Mouse (Mus musculus) stomach, embryonic 16.5 days (tissue): Measurements from ENCODE around the gene Plppr1. TPM values are rescaled to one million over a fixed set of nuclear protein-coding genes. Genes with fewer than 3 reads are reported as not detected.

Experiments
- ATAC-seq: fragments of 200-750 bp; cut with Nextera tagmentation; 2 replicates; pipeline ENCODE4 v1.8.0; 2017; ENCODE audit warnings: moderate number of reproducible peaks, moderate TSS enrichment; ENCODE audit not compliant: insufficient read depth, low FRiP score
- H3K27ac ChIP-seq: fragments of 300-500 bp; sonication (generic); 2 replicates; pipeline ENCODE4 v1.5.1; 2014; ENCODE audit warnings: low read length
- H3K27me3 ChIP-seq: fragments of 300-500 bp; sonication (generic); 2 replicates; pipeline ENCODE4 v1.6.1; 2014; ENCODE audit warnings: low read length, control low read depth, mixed read lengths; ENCODE audit not compliant: control insufficient read depth, insufficient read depth
- H3K36me3 ChIP-seq: fragments of 300-500 bp; sonication (generic); 2 replicates; pipeline ENCODE4 v1.6.1; 2014; ENCODE audit warnings: low read length; ENCODE audit not compliant: control insufficient read depth, insufficient read depth
- H3K4me1 ChIP-seq: fragments of 300-500 bp; sonication (generic); 2 replicates; pipeline ENCODE4 v1.6.1; 2014; ENCODE audit warnings: low read length, control low read depth, mixed read lengths; ENCODE audit not compliant: control insufficient read depth, insufficient read depth
- H3K4me2 ChIP-seq: fragments of 300-500 bp; sonication (generic); 2 replicates; pipeline ENCODE4 v1.6.1; 2014; ENCODE audit warnings: low read depth, low read length, mixed read lengths
- H3K4me3 ChIP-seq: fragments of 300-500 bp; sonication (generic); replicated peaks from 2 replicates; pipeline ENCODE4 v1.5.1; 2014; ENCODE audit warnings: mild to moderate bottlenecking, low read length
- H3K9ac ChIP-seq: fragments of 300-500 bp; sonication (generic); 2 replicates; pipeline ENCODE4 v1.6.1; 2014; ENCODE audit warnings: low read length
- H3K9me3 ChIP-seq: fragments of 300-500 bp; sonication (generic); replicated peaks from 2 replicates; pipeline ENCODE4 v1.6.1; 2016; ENCODE audit warnings: low read length, control low read depth; ENCODE audit not compliant: control insufficient read depth
- WGBS: fragments of 180-500 bp; shearing (Covaris S2); extraction: QIAGEN DNeasy Blood & Tissue Kit; methylation state at CpG from one replicate; pipeline ENCODE4 v1.1.7; 2014; 5-methylcytosine and 5-hydroxymethylcytosine counted together
- polyA plus RNA-seq: library from polyadenylated mRNA; unstranded; fragments of >200 nt; fragmentation: Nextera tagmentation; extraction: Ambion mirVana; gene quantifications from 2 replicates; pipeline ENCODE4 v1.2.1, GENCODE M21; 2015

The Plppr1 gene
- polyA plus RNA-seq, 1 experiment from 2014 or later, result 1.9 TPM

- Histone ChIP-seq H3K4me3 (peak overlapping the region; percentile 55), H3K27ac (no peak overlapping the region), H3K9ac (peak overlapping the region; percentile 72), H3K4me1 (peaks cover 9% of the 10 kb centered on the region; the same call in 1 of the 2 replicates), H3K9me3 (no peaks in the 10 kb centered on the region), H3K36me3 (no peaks in the 10 kb centered on the region), H3K4me2 (peak overlapping the region; percentile 98), H3K27me3 (peaks cover 9% of the 10 kb centered on the region; the same call in 1 of the 2 replicates)
- peak; percentile 76; the same call in 1 of the 2 replicates for ATAC-seq
- 1% methylated on average over 61 of the region's 62 CpGs for WGBS
Observed at GRCm38 (mm10) chr4:49059402-49060381, 619 bp downstream of the Plppr1 start.

GRCm38 (mm10) chr4:49069471-49069870 is 10.4 kb downstream of the Plppr1 start:
- Histone ChIP-seq H3K27me3 (no peaks in the 10 kb centered on the region), H3K4me1 (no peaks in the 10 kb centered on the region), H3K27ac (no peak overlapping the region), H3K36me3 (no peaks in the 10 kb centered on the region), H3K4me2 (no peak overlapping the region), H3K9me3 (no peaks in the 10 kb centered on the region), H3K4me3 (no peak overlapping the region), H3K9ac (no peak overlapping the region)
- 70% methylated on average over 4 of the region's 4 CpGs for WGBS
- ATAC-seq, result no peak

- H3K27ac ChIP-seq, result no peak overlapping the region
- 51% methylated on average over 4 of the region's 4 CpGs for WGBS
- no peak overlapping the region for H3K9ac ChIP-seq
- H3K4me2 ChIP-seq, result no peak overlapping the region
- H3K9me3 ChIP-seq, result no peaks in the 10 kb centered on the region
- H3K4me3 ChIP-seq, result no peak overlapping the region
- no peaks in the 10 kb centered on the region for H3K4me1 ChIP-seq
- H3K36me3 ChIP-seq, result no peaks in the 10 kb centered on the region
- no peaks in the 10 kb centered on the region for H3K27me3 ChIP-seq
- no peak for ATAC-seq
Observed at GRCm38 (mm10) chr4:49072886-49073285, 13.8 kb downstream of the Plppr1 start.

- no peak overlapping the region for H3K4me3 ChIP-seq
- no peaks in the 10 kb centered on the region for H3K9me3 ChIP-seq
- H3K27ac ChIP-seq, result no peak overlapping the region
- 86% methylated on average over 2 of the region's 2 CpGs for WGBS
- H3K4me2 ChIP-seq, result no peak overlapping the region
- H3K27me3 ChIP-seq, result no peaks in the 10 kb centered on the region
- ATAC-seq, result no peak
- no peaks in the 10 kb centered on the region for H3K36me3 ChIP-seq
- no peak overlapping the region for H3K9ac ChIP-seq
- no peaks in the 10 kb centered on the region for H3K4me1 ChIP-seq
Observed at GRCm38 (mm10) chr4:49075881-49076280, 16.8 kb downstream of the Plppr1 start.

GRCm38 (mm10) chr4:49079399-49079798 is 20.3 kb downstream of the Plppr1 start:
- no peak for ATAC-seq
- H3K36me3 ChIP-seq, result no peaks in the 10 kb centered on the region
- no peak overlapping the region for H3K9ac ChIP-seq
- H3K4me2 ChIP-seq, result no peak overlapping the region
- WGBS, result 47% methylated on average over 1 of the region's 1 CpGs
- no peaks in the 10 kb centered on the region for H3K4me1 ChIP-seq
- H3K4me3 ChIP-seq, result no peak overlapping the region
- H3K27ac ChIP-seq, result no peak overlapping the region
- H3K27me3 ChIP-seq, result no peaks in the 10 kb centered on the region
- H3K9me3 ChIP-seq, result no peaks in the 10 kb centered on the region

- no peak overlapping the region for H3K4me2 ChIP-seq
- no peaks in the 10 kb centered on the region for H3K36me3 ChIP-seq
- H3K27me3 ChIP-seq, result no peaks in the 10 kb centered on the region
- no peak overlapping the region for H3K27ac ChIP-seq
- H3K4me3 ChIP-seq, result no peak overlapping the region
- no peak for ATAC-seq
- H3K9me3 ChIP-seq, result no peaks in the 10 kb centered on the region
- H3K4me1 ChIP-seq, result no peaks in the 10 kb centered on the region
- no peak overlapping the region for H3K9ac ChIP-seq
- WGBS, result 60% methylated on average over 3 of the region's 3 CpGs
Observed at GRCm38 (mm10) chr4:49088205-49088604, 29.1 kb downstream of the Plppr1 start.

GRCm38 (mm10) chr4:49090461-49090860 is 31.4 kb downstream of the Plppr1 start:
- Histone ChIP-seq H3K9me3 (no peaks in the 10 kb centered on the region), H3K4me2 (no peak overlapping the region), H3K27me3 (no peaks in the 10 kb centered on the region), H3K4me3 (no peak overlapping the region), H3K4me1 (no peaks in the 10 kb centered on the region), H3K27ac (no peak overlapping the region), H3K36me3 (no peaks in the 10 kb centered on the region), H3K9ac (no peak overlapping the region)
- ATAC-seq, result no peak
- WGBS, result 100% methylated on average over 1 of the region's 1 CpGs

GRCm38 (mm10) chr4:49099448-49099847 is 40.4 kb downstream of the Plppr1 start:
- H3K4me3 ChIP-seq, result no peak overlapping the region
- H3K36me3 ChIP-seq, result no peaks in the 10 kb centered on the region
- no peak overlapping the region for H3K9ac ChIP-seq
- H3K27me3 ChIP-seq, result no peaks in the 10 kb centered on the region
- H3K9me3 ChIP-seq, result no peaks in the 10 kb centered on the region
- H3K27ac ChIP-seq, result no peak overlapping the region
- H3K4me2 ChIP-seq, result no peak overlapping the region
- WGBS, result 63% methylated on average over 2 of the region's 2 CpGs
- no peak for ATAC-seq
- no peaks in the 10 kb centered on the region for H3K4me1 ChIP-seq

- Histone ChIP-seq H3K4me1 (no peaks in the 10 kb centered on the region), H3K27ac (no peak overlapping the region), H3K36me3 (no peaks in the 10 kb centered on the region), H3K27me3 (no peaks in the 10 kb centered on the region), H3K9me3 (no peaks in the 10 kb centered on the region), H3K4me3 (no peak overlapping the region), H3K4me2 (no peak overlapping the region), H3K9ac (no peak overlapping the region)
- no peak for ATAC-seq
- whole genome bisulfite sequencing, result 47% methylated on average over 7 of the region's 7 CpGs
Observed at GRCm38 (mm10) chr4:49101934-49102768, 43.1 kb downstream of the Plppr1 start.
